Mouse (Mus musculus) brown adipose tissue, adult 24 weeks (tissue): ENCODE data around the gene Celsr3. TPM values are rescaled to one million over a fixed set of nuclear protein-coding genes. Genes with fewer than 3 reads are reported as not detected.

ENCODE experiments used
- H3K27ac ChIP-seq: fragments of 200-500 bp; replicated peaks from 2 replicates; pipeline ENCODE4 v1.5.1; 2012; ENCODE audit warnings: low read depth, mild to moderate bottlenecking, low read length
- H3K4me1 ChIP-seq: fragments of 200-500 bp; 2 replicates; pipeline ENCODE4 v1.6.1; 2012; ENCODE audit warnings: low read length, mixed read lengths; ENCODE audit not compliant: control insufficient read depth, insufficient read depth, insufficient read length
- H3K4me3 ChIP-seq: fragments of 200-500 bp; 2 replicates; pipeline ENCODE4 v1.5.1; 2012; ENCODE audit warnings: low read depth, mild to moderate bottlenecking, low read length, moderate library complexity; ENCODE audit not compliant: insufficient read depth
- polyA plus RNA-seq: library from polyadenylated mRNA; stranded (reverse); fragments of >200 nt; gene quantifications from 2 replicates; pipeline ENCODE4 v1.2.4, GENCODE M21; 2012; ENCODE audit not compliant: missing spikeins, insufficient read depth, insufficient read length

The Celsr3 gene
- not detected in 2 replicates for polyA plus RNA-seq

- peak within 1 kb of the TSS; percentile 31 for H3K4me3 ChIP-seq
- no peaks in the 10 kb centered on the region for H3K4me1 ChIP-seq
- H3K27ac ChIP-seq: no peak within 1 kb of the TSS
Measured at GRCm38 (mm10) chr9:108825820-108826699, at the start of gene Celsr3. Gene Celsr3, plus strand, starts transcription at chr9:108826320.

- H3K27ac ChIP-seq: no peak overlapping the region
- no peak overlapping the region for H3K4me3 ChIP-seq
- H3K4me1 ChIP-seq: no peaks in the 10 kb centered on the region
Measured at GRCm38 (mm10) chr9:108776614-108777013, 49.5 kb upstream of the Celsr3 start.

GRCm38 (mm10) chr9:108777276-108777675, 48.8 kb upstream of the Celsr3 start:
- H3K4me1 ChIP-seq: no peaks in the 10 kb centered on the region
- H3K27ac ChIP-seq: no peak overlapping the region
- no peak overlapping the region for H3K4me3 ChIP-seq

- Histone ChIP-seq H3K4me1 (peaks cover 4% of the 10 kb centered on the region; the same call in 1 of the 2 replicates), H3K27ac (no peak overlapping the region), H3K4me3 (no peak overlapping the region)
Measured at GRCm38 (mm10) chr9:108780959-108781358, 45.2 kb upstream of the Celsr3 start.

GRCm38 (mm10) chr9:108781891-108782290, 44.2 kb upstream of the Celsr3 start:
- H3K27ac ChIP-seq: no peak overlapping the region
- no peak overlapping the region for H3K4me3 ChIP-seq
- peaks cover 8% of the 10 kb centered on the region; the same call in 1 of the 2 replicates for H3K4me1 ChIP-seq

GRCm38 (mm10) chr9:108782836-108783547, 43.1 kb upstream of the Celsr3 start:
- Histone ChIP-seq H3K4me3 (peak overlapping the region; percentile 88), H3K27ac (peak overlapping the region; percentile 40; the same call in 1 of the 2 replicates)

GRCm38 (mm10) chr9:108783548-108784463, 42.3 kb upstream of the Celsr3 start, which contains the start of gene Ip6k2:
Gene Ip6k2, plus strand, starts transcription at chr9:108783796.
- Histone ChIP-seq H3K4me1 (peaks cover 11% of the 10 kb centered on the region; the same call in 1 of the 2 replicates), H3K27ac (peak within 1 kb of the TSS; percentile 69), H3K4me3 (peak within 1 kb of the TSS; percentile 88)

More at GRCm38 (mm10) chr9:108782836-108783547, 43.1 kb upstream of the Celsr3 start:
- peaks cover 11% of the 10 kb centered on the region; the same call in 1 of the 2 replicates for H3K4me1 ChIP-seq

- Histone ChIP-seq H3K27ac (no peak overlapping the region), H3K4me3 (no peak overlapping the region), H3K4me1 (peaks cover 11% of the 10 kb centered on the region; the same call in 1 of the 2 replicates)
Measured at GRCm38 (mm10) chr9:108785416-108785815, 40.7 kb upstream of the Celsr3 start.

- peaks cover 11% of the 10 kb centered on the region; the same call in 1 of the 2 replicates for H3K4me1 ChIP-seq
- no peak overlapping the region for H3K4me3 ChIP-seq
- H3K27ac ChIP-seq: no peak overlapping the region
Measured at GRCm38 (mm10) chr9:108786494-108786893, 39.6 kb upstream of the Celsr3 start.

GRCm38 (mm10) chr9:108787080-108787479, 39.0 kb upstream of the Celsr3 start:
- Histone ChIP-seq H3K27ac (no peak overlapping the region), H3K4me3 (no peak overlapping the region), H3K4me1 (peaks cover 15% of the 10 kb centered on the region; the same call in 1 of the 2 replicates)

GRCm38 (mm10) chr9:108788713-108789112, 37.4 kb upstream of the Celsr3 start:
- Histone ChIP-seq H3K27ac (no peak overlapping the region), H3K4me1 (peaks cover 23% of the 10 kb centered on the region; the same call in 1 of the 2 replicates), H3K4me3 (no peak overlapping the region)

GRCm38 (mm10) chr9:108792307-108792706, 33.8 kb upstream of the Celsr3 start:
- no peak overlapping the region for H3K4me3 ChIP-seq
- H3K4me1 ChIP-seq: peaks cover 19% of the 10 kb centered on the region
- no peak overlapping the region for H3K27ac ChIP-seq

- Histone ChIP-seq H3K4me1 (peaks cover 19% of the 10 kb centered on the region), H3K4me3 (no peak overlapping the region), H3K27ac (no peak overlapping the region)
Measured at GRCm38 (mm10) chr9:108792730-108793129, 33.4 kb upstream of the Celsr3 start.

- no peak overlapping the region for H3K4me3 ChIP-seq
- H3K27ac ChIP-seq: no peak overlapping the region
- peaks cover 19% of the 10 kb centered on the region for H3K4me1 ChIP-seq
Measured at GRCm38 (mm10) chr9:108795281-108795680, 30.8 kb upstream of the Celsr3 start.
